Mouse (Mus musculus) midbrain, embryonic 14.5 days (tissue): ENCODE data around the gene Gamt. TPM values are rescaled to one million over a fixed set of nuclear protein-coding genes. Genes with fewer than 3 reads are reported as not detected.

ENCODE experiments used
- ATAC-seq: fragments of 200-750 bp; cut with Nextera tagmentation; 2 replicates; pipeline ENCODE4 v1.8.0; 2017; ENCODE audit warnings: moderate number of reproducible peaks, moderate library complexity; ENCODE audit not compliant: low FRiP score, low TSS enrichment
- DNase-seq: peaks from one replicate; pipeline ENCODE4 v3.0.0-alpha.2; 2015
- H3K27ac ChIP-seq: fragments of 300-500 bp; sonication (generic); replicated peaks from 2 replicates; pipeline ENCODE4 v1.5.1; 2014; ENCODE audit warnings: mild to moderate bottlenecking, low read depth, low read length, moderate library complexity
- H3K27me3 ChIP-seq: fragments of 300-500 bp; sonication (generic); 2 replicates; pipeline ENCODE4 v1.6.1; 2014; ENCODE audit warnings: low read length, control low read depth, mixed read lengths; ENCODE audit not compliant: control insufficient read depth, insufficient read depth
- H3K36me3 ChIP-seq: fragments of 300-500 bp; sonication (generic); 2 replicates; pipeline ENCODE4 v1.6.1; 2014; ENCODE audit warnings: low read length, control low read depth; ENCODE audit not compliant: control insufficient read depth, insufficient read depth
- H3K4me1 ChIP-seq: fragments of 300-500 bp; sonication (generic); 2 replicates; pipeline ENCODE4 v1.6.1; 2014; ENCODE audit warnings: mild to moderate bottlenecking, antibody characterized with exemption, low read length, control low read depth; ENCODE audit not compliant: control insufficient read depth, insufficient read depth
- H3K4me2 ChIP-seq: fragments of 300-500 bp; sonication (generic); 2 replicates; pipeline ENCODE4 v1.6.1; 2014; ENCODE audit warnings: mild to moderate bottlenecking, low read length, moderate library complexity
- H3K4me3 ChIP-seq: fragments of 300-500 bp; sonication (generic); replicated peaks from 2 replicates; pipeline ENCODE4 v1.5.1; 2014; ENCODE audit warnings: low read depth, low read length
- H3K9ac ChIP-seq: fragments of 300-500 bp; sonication (generic); replicated peaks from 2 replicates; pipeline ENCODE4 v1.6.1; 2014; ENCODE audit warnings: mild to moderate bottlenecking, low read length, moderate library complexity
- H3K9me3 ChIP-seq: fragments of 300-500 bp; sonication (generic); 2 replicates; pipeline ENCODE4 v1.6.1; 2016; ENCODE audit warnings: low read length, control low read depth, mixed read lengths; ENCODE audit not compliant: control insufficient read depth
- WGBS: fragments of 180-500 bp; shearing (Covaris S2); extraction: QIAGEN DNeasy Blood & Tissue Kit; methylation state at CpG from one replicate; pipeline ENCODE4 v1.1.7; 2014; 5-methylcytosine and 5-hydroxymethylcytosine counted together
- polyA plus RNA-seq: library from polyadenylated mRNA; unstranded; fragments of >200 nt; fragmentation: Nextera tagmentation; extraction: Ambion mirVana; gene quantifications from 2 replicates; pipeline ENCODE4 v1.2.1, GENCODE M21; 2014

Gene Gamt
- polyA plus RNA-seq, 1 experiment from 2014 or later = 15.1 TPM

DNA sequence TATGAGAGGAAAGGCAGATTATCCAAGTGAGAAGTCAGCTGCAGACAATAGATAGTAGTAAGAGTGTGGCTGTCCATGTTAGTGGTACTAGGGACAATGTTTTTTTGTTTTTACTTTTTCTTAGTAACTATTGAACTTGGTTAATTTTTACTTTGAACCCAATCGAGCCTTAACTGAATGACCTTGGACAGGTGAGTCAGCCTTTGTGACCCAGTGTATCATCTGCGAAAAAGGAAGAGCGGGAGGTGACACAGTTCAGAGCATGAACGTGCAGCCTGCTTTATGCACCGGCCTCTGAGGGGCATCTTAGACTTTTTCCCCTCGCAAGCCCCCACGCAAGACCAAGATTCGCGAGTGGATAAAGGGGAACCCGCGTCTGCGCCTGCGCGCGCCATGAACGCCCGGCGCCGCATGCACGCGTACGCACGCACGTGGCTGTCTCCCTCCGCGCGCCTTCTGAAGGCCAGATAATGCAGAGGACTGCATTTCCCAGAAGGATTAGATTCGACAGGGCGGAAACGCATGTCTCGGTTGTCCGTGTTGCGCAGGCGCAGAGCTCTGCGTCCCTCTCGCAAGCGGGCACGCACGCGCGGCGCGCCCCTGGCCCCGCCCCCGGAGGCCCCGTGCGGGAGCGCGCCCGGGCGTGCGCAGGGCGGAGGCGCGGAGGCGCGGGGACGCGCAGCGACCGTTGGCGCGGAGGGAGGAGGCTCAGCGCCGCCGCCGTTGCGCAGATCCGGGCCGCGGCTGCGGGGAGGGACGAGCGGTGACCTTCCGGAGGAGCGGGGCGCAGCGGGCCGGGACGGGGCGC lies 3.7 kb upstream of the Gamt start:
- WGBS = 2% methylated on average over 73 of the region's 81 CpGs
- H3K4me1 ChIP-seq = peaks cover 45% of the 10 kb centered on the region

DNA sequence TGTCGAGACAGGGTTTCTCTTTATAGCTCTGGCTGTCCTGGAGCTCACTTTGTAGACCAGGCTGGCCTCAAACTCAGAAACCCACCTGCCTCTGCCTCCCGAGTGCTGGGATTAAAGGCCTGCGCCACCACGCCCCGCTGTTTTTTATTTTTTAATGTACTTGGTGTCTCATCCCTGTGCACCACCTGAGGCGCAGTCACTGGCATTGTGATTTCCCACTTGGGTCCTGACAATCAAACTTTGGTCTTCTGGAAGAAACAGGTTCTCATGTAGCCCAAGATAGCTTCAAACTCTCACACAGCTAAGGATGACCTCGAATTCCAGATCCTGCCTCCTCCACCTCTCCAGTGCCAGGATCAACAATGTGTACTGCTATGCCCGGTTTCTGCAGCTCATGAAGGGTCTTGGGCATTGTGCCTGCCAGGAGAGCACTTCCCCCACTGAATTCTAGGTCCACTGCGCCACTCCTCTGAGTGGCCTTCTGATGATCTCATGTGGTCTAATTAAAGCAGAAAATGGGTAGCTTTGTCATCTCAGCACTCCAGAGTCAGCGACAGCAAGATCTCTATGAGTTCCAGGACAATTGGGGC lies 2.1 kb upstream of the Gamt start:
- 96% methylated on average over 10 of the region's 10 CpGs for WGBS
- H3K4me1 ChIP-seq = peaks cover 46% of the 10 kb centered on the region
- no peak overlapping the region for H3K4me2 ChIP-seq
- no peak overlapping the region for H3K9ac ChIP-seq
- H3K4me3 ChIP-seq = no peak overlapping the region
- H3K27me3 ChIP-seq = no peaks in the 10 kb centered on the region
- H3K9me3 ChIP-seq = no peaks in the 10 kb centered on the region
- no peak overlapping the region for H3K27ac ChIP-seq
- no peak for DNase-seq
- peaks cover 17% of the 10 kb centered on the region for H3K36me3 ChIP-seq
- no peak for ATAC-seq

More for the DNA sequence above, 3.7 kb upstream of the Gamt start:
- Histone ChIP-seq H3K27me3 (no peaks in the 10 kb centered on the region), H3K27ac (peak overlapping the region; percentile 80), H3K4me3 (peak overlapping the region; percentile 73), H3K9me3 (no peaks in the 10 kb centered on the region), H3K9ac (peak overlapping the region; percentile 94), H3K36me3 (peaks cover 7% of the 10 kb centered on the region; the same call in 1 of the 2 replicates), H3K4me2 (peak overlapping the region; percentile 68)
- peak; percentile 81 for ATAC-seq
- DNase-seq = peak; percentile 100

DNA sequence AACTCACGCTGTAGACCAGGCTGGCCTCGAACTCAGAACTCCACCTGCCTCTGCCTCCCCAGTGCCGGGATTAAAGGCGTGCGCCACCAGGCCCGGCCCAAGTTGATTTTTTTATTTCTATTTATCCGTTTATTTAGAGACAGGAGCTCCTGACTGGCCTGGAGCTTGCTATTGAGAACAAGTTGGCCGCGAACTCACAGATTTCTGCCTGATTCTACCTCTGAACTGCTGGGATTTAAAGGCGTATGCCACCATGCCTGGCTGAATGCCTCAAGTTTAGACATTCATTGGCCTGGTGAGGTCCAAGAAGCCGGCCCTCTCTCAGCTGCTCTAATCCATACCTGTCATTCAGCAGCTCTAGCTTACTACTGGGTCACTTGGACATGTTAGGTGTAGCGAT lies 1.4 kb upstream of the Gamt start:
- no peaks in the 10 kb centered on the region for H3K27me3 ChIP-seq
- H3K4me2 ChIP-seq = no peak overlapping the region; the same call in 1 of the 2 replicates
- H3K4me1 ChIP-seq = peaks cover 39% of the 10 kb centered on the region
- no peak overlapping the region for H3K4me3 ChIP-seq
- peaks cover 16% of the 10 kb centered on the region for H3K36me3 ChIP-seq
- WGBS = 71% methylated on average over 12 of the region's 12 CpGs
- H3K9me3 ChIP-seq = no peaks in the 10 kb centered on the region
- H3K27ac ChIP-seq = no peak overlapping the region
- no peak for ATAC-seq
- no peak for DNase-seq
- H3K9ac ChIP-seq = no peak overlapping the region

DNA sequence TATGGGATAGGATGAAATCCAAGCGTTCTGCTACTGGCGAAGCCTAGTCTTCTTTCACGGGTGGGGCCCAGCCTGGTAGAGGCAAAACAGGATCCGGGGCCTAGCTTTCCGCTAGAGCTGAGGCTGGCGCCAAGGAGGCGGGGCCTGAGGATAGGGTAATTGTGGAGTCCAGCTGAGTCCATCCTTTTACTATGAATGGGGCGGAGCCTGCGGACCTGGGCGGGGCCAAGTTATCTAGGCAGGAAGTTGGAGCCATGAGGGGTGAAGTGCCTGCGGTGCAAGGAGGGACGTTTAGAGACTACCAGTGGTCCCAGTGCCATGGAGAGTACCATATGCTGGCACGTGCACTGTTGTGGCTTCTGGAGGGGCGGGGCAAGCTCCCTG lies 765 bp upstream of the Gamt start:
- Histone ChIP-seq H3K9me3 (no peaks in the 10 kb centered on the region), H3K4me2 (peak overlapping the region; percentile 75), H3K4me3 (peak overlapping the region; percentile 37), H3K4me1 (peaks cover 34% of the 10 kb centered on the region), H3K9ac (peak overlapping the region; percentile 60), H3K27ac (peak overlapping the region; percentile 78), H3K36me3 (peaks cover 22% of the 10 kb centered on the region), H3K27me3 (no peaks in the 10 kb centered on the region)
- DNase-seq = peak; percentile 87
- ATAC-seq = peak; percentile 42
- 2% methylated on average over 14 of the region's 14 CpGs for WGBS

DNA sequence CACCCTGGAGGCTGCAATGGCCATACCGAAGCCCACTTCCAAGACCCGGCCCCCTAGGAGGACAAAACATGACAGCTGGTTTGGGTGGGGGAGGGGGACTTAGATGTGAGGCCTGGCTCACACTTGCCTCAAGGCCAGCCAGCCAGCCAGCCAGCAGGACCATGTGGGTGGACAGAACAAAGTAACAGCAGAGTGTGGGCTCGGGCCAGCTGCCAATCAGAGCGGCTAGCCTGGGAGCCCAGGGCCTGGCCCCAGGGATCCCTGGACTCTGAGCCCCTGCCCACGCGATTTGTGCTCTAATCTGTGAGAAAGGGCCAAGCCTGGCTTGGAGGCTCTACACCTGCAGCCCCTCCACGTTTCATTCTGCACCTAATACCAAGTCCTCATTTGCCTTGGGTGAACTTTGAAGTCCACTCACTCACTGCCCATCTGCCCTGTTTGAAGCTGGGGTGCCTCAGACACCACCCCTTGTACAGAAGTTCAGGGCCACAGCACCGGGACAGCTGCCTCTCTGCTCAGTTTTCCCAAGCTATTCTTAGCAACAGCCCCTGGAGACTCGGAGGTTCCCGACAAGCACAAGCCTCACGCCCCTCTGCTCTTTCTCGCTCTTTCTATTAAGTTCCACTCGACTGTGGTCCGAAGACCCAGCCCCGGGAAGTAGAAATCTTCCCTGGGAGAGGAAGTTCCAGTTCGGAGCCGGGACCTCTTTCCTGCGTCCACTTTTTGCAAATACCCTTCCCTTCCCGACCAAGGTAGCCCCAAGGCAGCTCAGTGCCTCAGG lies 761 bp downstream of the Gamt start:
- 2% methylated on average over 19 of the region's 19 CpGs for WGBS
- no peak for ATAC-seq

DNA sequence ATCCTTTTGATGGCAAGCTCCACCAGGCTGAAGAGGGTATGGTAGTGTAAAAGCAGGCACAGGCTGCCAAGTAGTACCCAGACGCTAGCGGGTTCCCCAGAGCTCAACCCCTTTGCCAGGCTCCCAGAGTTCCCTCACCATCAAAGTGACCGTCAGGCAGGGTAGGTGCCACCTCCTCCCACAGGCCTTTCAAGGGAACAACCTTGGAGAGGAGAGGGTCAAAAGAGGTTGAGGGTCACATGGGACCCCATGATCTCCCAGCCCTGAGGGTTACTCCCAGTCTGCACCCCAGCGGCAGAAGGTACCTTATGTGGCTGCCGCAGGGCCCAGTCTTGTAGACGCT lies 1.4 kb downstream of the Gamt start:
- H3K27ac ChIP-seq = no peak overlapping the region; the same call in 1 of the 2 replicates
- no peaks in the 10 kb centered on the region for H3K27me3 ChIP-seq
- peaks cover 23% of the 10 kb centered on the region for H3K4me1 ChIP-seq
- no peak overlapping the region for H3K9ac ChIP-seq
- H3K4me2 ChIP-seq = peak overlapping the region; percentile 75
- no peak for ATAC-seq
- 71% methylated on average over 6 of the region's 6 CpGs for WGBS
- H3K9me3 ChIP-seq = no peaks in the 10 kb centered on the region
- DNase-seq = no peak
- H3K36me3 ChIP-seq = peaks cover 44% of the 10 kb centered on the region
- peak overlapping the region; percentile 37; the same call in 1 of the 2 replicates for H3K4me3 ChIP-seq

More for the DNA sequence above, 761 bp downstream of the Gamt start:
- DNase-seq = peak; percentile 62
- H3K27ac ChIP-seq = peak overlapping the region; percentile 78
- peak overlapping the region; percentile 60 for H3K9ac ChIP-seq
- peaks cover 37% of the 10 kb centered on the region for H3K36me3 ChIP-seq
- no peaks in the 10 kb centered on the region for H3K9me3 ChIP-seq
- H3K4me2 ChIP-seq = peak overlapping the region; percentile 75
- H3K27me3 ChIP-seq = no peaks in the 10 kb centered on the region
- peaks cover 23% of the 10 kb centered on the region for H3K4me1 ChIP-seq
- H3K4me3 ChIP-seq = peak overlapping the region; percentile 37

DNA sequence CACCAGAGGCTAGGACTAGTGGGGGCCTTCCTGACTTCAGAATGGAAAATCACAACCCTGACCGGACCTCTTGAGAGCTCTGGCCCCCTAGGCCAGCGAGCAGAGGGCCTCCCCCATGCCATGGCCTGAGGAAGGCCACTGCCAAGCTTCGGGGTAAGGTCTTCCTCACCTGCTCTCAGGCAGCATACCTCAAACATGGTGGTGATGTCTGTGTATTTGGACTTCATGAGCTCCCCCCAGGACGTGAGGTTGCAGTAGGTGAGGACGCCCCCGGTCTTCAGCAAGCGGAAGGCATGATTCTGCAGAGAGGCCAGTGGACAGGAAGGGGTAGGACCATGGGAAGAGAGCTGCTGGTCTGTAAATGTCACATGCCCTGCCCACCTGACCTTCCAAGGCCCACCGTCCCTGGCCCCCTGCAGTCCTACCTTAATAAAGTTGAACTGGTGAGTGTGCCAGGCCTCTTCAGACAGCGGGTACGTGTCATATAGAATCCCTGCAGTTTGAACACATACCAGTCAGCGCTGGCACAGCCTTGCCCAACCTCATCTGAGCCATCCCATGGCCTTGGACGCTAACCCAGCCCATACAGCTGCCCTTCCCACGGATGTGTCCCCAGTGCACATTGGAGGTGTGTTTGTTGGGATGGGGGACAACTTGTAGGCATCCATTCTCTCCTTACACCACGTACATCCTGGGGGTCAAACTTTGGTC lies 1.9 kb downstream of the Gamt start:
- no peak overlapping the region for H3K9ac ChIP-seq
- DNase-seq (no peak), ATAC-seq (no peak)
- H3K4me3 ChIP-seq = no peak overlapping the region
- no peaks in the 10 kb centered on the region for H3K27me3 ChIP-seq
- peaks cover 23% of the 10 kb centered on the region for H3K4me1 ChIP-seq
- H3K4me2 ChIP-seq = no peak overlapping the region; the same call in 1 of the 2 replicates
- WGBS = 94% methylated on average over 14 of the region's 14 CpGs
- no peaks in the 10 kb centered on the region for H3K9me3 ChIP-seq
- no peak overlapping the region for H3K27ac ChIP-seq
- peaks cover 49% of the 10 kb centered on the region for H3K36me3 ChIP-seq

DNA sequence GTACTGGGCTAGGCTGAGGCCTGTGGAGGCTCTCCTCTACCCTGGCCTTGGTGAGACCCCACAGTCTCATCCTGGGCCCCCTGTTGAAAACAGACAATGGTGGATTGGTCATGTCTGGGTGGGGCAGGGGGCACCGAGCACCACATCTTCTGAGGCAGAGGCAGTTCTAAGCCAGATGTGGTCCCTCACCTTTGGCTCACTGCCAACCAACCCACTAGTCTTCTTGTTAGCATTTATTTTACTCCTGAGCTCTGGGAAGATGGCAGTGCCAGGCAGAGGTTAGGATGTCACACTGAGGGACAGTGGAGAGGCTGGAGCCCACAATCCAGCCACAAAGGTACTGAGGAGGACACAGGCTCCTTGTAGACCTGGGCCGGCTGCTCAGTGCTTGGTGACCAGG lies 2.9 kb downstream of the Gamt start:
- WGBS = 82% methylated on average over 2 of the region's 2 CpGs
- no peak overlapping the region for H3K27ac ChIP-seq
- H3K27me3 ChIP-seq = no peaks in the 10 kb centered on the region
- ATAC-seq (no peak), DNase-seq (no peak)
- H3K4me2 ChIP-seq = no peak overlapping the region
- H3K36me3 ChIP-seq = peaks cover 49% of the 10 kb centered on the region
- H3K9ac ChIP-seq = no peak overlapping the region; the same call in 1 of the 2 replicates
- H3K4me3 ChIP-seq = no peak overlapping the region
- H3K9me3 ChIP-seq = no peaks in the 10 kb centered on the region
- H3K4me1 ChIP-seq = peaks cover 23% of the 10 kb centered on the region
